In genomic region chr8:121374777-121375176, GRCm38 (mm10) we compare ENCODE assay signal across 8 mouse cellular contexts.
A peak's percentile ranks its signal among the peaks of the same experiment; 100 is the strongest.
DNase-seq lines count a peak whose midpoint lies in the region; TF ChIP-seq lines count a peak whose summit lies in the region.

No protein-coding gene starts in this region.

- H3K27me3 ChIP-seq in E14TG2a.4 (ENCODE audit: insufficient read depth, low read length): 0 out of 2 replicates have a peak, but pooled peaks cover 2% of the 10 kb centered on the region
- H3K27me3 ChIP-seq in limb, embryonic 10.5 days (ENCODE audit: low read depth, poor library complexity, severe bottlenecking): peaks cover 26% of the 10 kb centered on the region

- H3K9me3 ChIP-seq in E14TG2a.4 (ENCODE audit: low read length): no peaks in the 10 kb centered on the region
- no peaks in the 10 kb centered on the region for H3K9me3 ChIP-seq in limb, embryonic 10.5 days (replicated peaks)

- peaks cover 63% of the 10 kb centered on the region for H3K4me1 ChIP-seq in E14TG2a.4 (replicated peaks; ENCODE audit: low read depth, low read length)
- peaks cover 96% of the 10 kb centered on the region for H3K4me1 ChIP-seq in limb, embryonic 10.5 days

- TF ChIP-seq CTCF in E14TG2a.4 (conservative IDR thresholded peaks at IDR 0.05; ENCODE audit: low read length): no peak

- WGBS in limb, embryonic 10.5 days: 2% methylated on average over 8 of the region's 8 CpGs

- H3K27ac ChIP-seq in limb, embryonic 10.5 days: peak overlapping the region; percentile 83

- peak; percentile 16 to 19 for DNase-seq in cerebellum, adult 18-20 months
- no peak for DNase-seq in cerebellum, adult 9-11 months
- peak; percentile 30 for DNase-seq in gastrocnemius, postnatal 25 days
- peak; percentile 68 for DNase-seq in limb, embryonic 10.5 days (ENCODE audit: low spot score)
- DNase-seq in spleen, postnatal 14 days (ENCODE audit: low spot score in 2 of 2): no peak
- DNase-seq in ovary, adult 18-20 months (ENCODE audit: low spot score): no peak
- no peak for DNase-seq in layer of hippocampus, postnatal 14 days (ENCODE audit: low spot score in 2 of 2)

- peaks cover 9% of the 10 kb centered on the region for H3K36me3 ChIP-seq in E14TG2a.4 (ENCODE audit: insufficient read depth, low read length)
- H3K36me3 ChIP-seq in limb, embryonic 10.5 days: no peaks in the 10 kb centered on the region

- H3K4me3 ChIP-seq in E14TG2a.4 (replicated peaks; ENCODE audit: low read length): peak overlapping the region; percentile 46
- no peak overlapping the region for H3K4me3 ChIP-seq in limb, embryonic 10.5 days

Comparison
In these comparisons a context has a peak if more than half of its experiments do, and no peak if none do; other contexts are left out.
1. DNase-seq: peak in cerebellum, adult 18-20 months (2 of 2), gastrocnemius, postnatal 25 days (single experiment) and limb, embryonic 10.5 days (single experiment); none in cerebellum, adult 9-11 months (single experiment), spleen, postnatal 14 days (0 of 2), ovary, adult 18-20 months (single experiment) and layer of hippocampus, postnatal 14 days (0 of 2).